Mouse (Mus musculus): ENCODE measurements around the gene Cyb561d2.

- no peak for TF ChIP-seq GATA1 (IDR thresholded peaks at IDR 0.05; ENCODE audit: low read length)
- TF ChIP-seq TAL1 (IDR thresholded peaks at IDR 0.05; ENCODE audit: low read length): no peak
These were observed 728 bp upstream of the Cyb561d2 start for GRCm38 (mm10) chr9:107542721-107543120.

Data from erythroblast, embryonic 14.5 days (primary cell).